Mouse (Mus musculus) neural tube, embryonic 15.5 days (tissue): ENCODE results near the gene Myo18b. TPM values are rescaled to one million over a fixed set of nuclear protein-coding genes. Genes with fewer than 3 reads are reported as not detected.

Experiments
- ATAC-seq: fragments of 200-750 bp; cut with Nextera tagmentation; 2 replicates; pipeline ENCODE4 v1.8.0; 2017; ENCODE audit warnings: mild to moderate bottlenecking, moderate TSS enrichment, moderate library complexity; ENCODE audit not compliant: low FRiP score
- H3K27ac ChIP-seq: fragments of 300-500 bp; sonication (generic); replicated peaks from 2 replicates; pipeline ENCODE4 v1.5.1; 2015; ENCODE audit warnings: mild to moderate bottlenecking, inconsistent platforms
- H3K27me3 ChIP-seq: fragments of 300-500 bp; sonication (generic); replicated peaks from 2 replicates; pipeline ENCODE4 v1.6.1; 2015; ENCODE audit warnings: inconsistent platforms
- H3K36me3 ChIP-seq: fragments of 300-500 bp; sonication (generic); 2 replicates; pipeline ENCODE4 v1.6.1; 2015; ENCODE audit warnings: inconsistent platforms
- H3K4me1 ChIP-seq: fragments of 300-500 bp; sonication (generic); 2 replicates; pipeline ENCODE4 v1.6.1; 2015; ENCODE audit warnings: inconsistent platforms
- H3K4me2 ChIP-seq: fragments of 300-500 bp; sonication (generic); 2 replicates; pipeline ENCODE4 v1.6.1; 2015; ENCODE audit warnings: inconsistent platforms, mild to moderate bottlenecking, moderate library complexity
- H3K4me3 ChIP-seq: fragments of 300-500 bp; sonication (generic); replicated peaks from 2 replicates; pipeline ENCODE4 v1.5.1; 2015; ENCODE audit warnings: mild to moderate bottlenecking, inconsistent platforms
- H3K9ac ChIP-seq: fragments of 300-500 bp; sonication (generic); replicated peaks from 2 replicates; pipeline ENCODE4 v1.6.1; 2015; ENCODE audit warnings: mild to moderate bottlenecking, inconsistent platforms
- H3K9me3 ChIP-seq: fragments of 300-500 bp; sonication (generic); replicated peaks from 2 replicates; pipeline ENCODE4 v1.6.1; 2016; ENCODE audit warnings: inconsistent platforms
- WGBS: fragments of 180-500 bp; shearing (Covaris S2); methylation state at CpG from one replicate; pipeline ENCODE4 v1.1.7; 2015; ENCODE audit warnings: mixed read lengths; 5-methylcytosine and 5-hydroxymethylcytosine counted together
- polyA plus RNA-seq: library from polyadenylated mRNA; unstranded; fragments of >200 nt; fragmentation: Nextera tagmentation; extraction: Ambion mirVana; gene quantifications from 2 replicates; pipeline ENCODE4 v1.2.1, GENCODE M21; 2015

The Myo18b gene
- polyA plus RNA-seq, 1 experiment from 2014 or later: 1.8 TPM

GRCm38 (mm10) chr5:112843676-112844257 is 52.4 kb downstream of the Myo18b start:
- Histone ChIP-seq H3K9ac (0 out of 2 replicates have a peak overlapping the region, but pooled peaks have one; percentile 20), H3K27me3 (no peaks in the 10 kb centered on the region), H3K9me3 (no peaks in the 10 kb centered on the region), H3K4me2 (no peak overlapping the region), H3K4me3 (no peak overlapping the region), H3K27ac (peak overlapping the region; percentile 55), H3K36me3 (no peaks in the 10 kb centered on the region), H3K4me1 (peaks cover 40% of the 10 kb centered on the region)
- ATAC-seq: peak; percentile 69
- 29% methylated on average over 6 of the region's 6 CpGs for WGBS

- Histone ChIP-seq H3K27ac (no peak overlapping the region), H3K4me1 (peaks cover 29% of the 10 kb centered on the region), H3K36me3 (no peaks in the 10 kb centered on the region), H3K9ac (no peak overlapping the region), H3K4me3 (no peak overlapping the region), H3K4me2 (no peak overlapping the region), H3K9me3 (no peaks in the 10 kb centered on the region), H3K27me3 (no peaks in the 10 kb centered on the region)
- ATAC-seq: no peak
- 90% methylated on average over 5 of the region's 5 CpGs for WGBS
Measured at GRCm38 (mm10) chr5:112842696-112843095, 53.5 kb downstream of the Myo18b start.

GRCm38 (mm10) chr5:112841850-112842249 is 54.3 kb downstream of the Myo18b start:
- Histone ChIP-seq H3K4me3 (no peak overlapping the region), H3K9me3 (no peaks in the 10 kb centered on the region), H3K27me3 (no peaks in the 10 kb centered on the region), H3K36me3 (no peaks in the 10 kb centered on the region), H3K9ac (no peak overlapping the region), H3K4me2 (no peak overlapping the region), H3K27ac (no peak overlapping the region), H3K4me1 (peaks cover 24% of the 10 kb centered on the region)
- no peak for ATAC-seq
- WGBS: 47% methylated on average over 6 of the region's 6 CpGs

GRCm38 (mm10) chr5:112834896-112835295 is 61.3 kb downstream of the Myo18b start:
- Histone ChIP-seq H3K4me3 (no peak overlapping the region), H3K27ac (no peak overlapping the region), H3K4me2 (no peak overlapping the region), H3K4me1 (peaks cover 18% of the 10 kb centered on the region), H3K9ac (no peak overlapping the region), H3K36me3 (no peaks in the 10 kb centered on the region), H3K27me3 (no peaks in the 10 kb centered on the region), H3K9me3 (no peaks in the 10 kb centered on the region)
- no peak for ATAC-seq

- Histone ChIP-seq H3K9ac (no peak overlapping the region), H3K9me3 (no peaks in the 10 kb centered on the region), H3K36me3 (no peaks in the 10 kb centered on the region), H3K27me3 (no peaks in the 10 kb centered on the region), H3K4me3 (no peak overlapping the region), H3K27ac (peak overlapping the region; percentile 60; the same call in 1 of the 2 replicates), H3K4me1 (peaks cover 18% of the 10 kb centered on the region), H3K4me2 (no peak overlapping the region)
- 31% methylated on average over 11 of the region's 11 CpGs for WGBS
- ATAC-seq: no peak
Measured at GRCm38 (mm10) chr5:112833866-112834265, 62.3 kb downstream of the Myo18b start.

GRCm38 (mm10) chr5:112825091-112825794 is 70.9 kb downstream of the Myo18b start:
- ATAC-seq: no peak
- 40% methylated on average over 12 of the region's 12 CpGs for WGBS

GRCm38 (mm10) chr5:112824376-112824775 is 71.8 kb downstream of the Myo18b start:
- H3K36me3 ChIP-seq: no peaks in the 10 kb centered on the region
- H3K9me3 ChIP-seq: no peaks in the 10 kb centered on the region
- H3K4me2 ChIP-seq: no peak overlapping the region
- no peak overlapping the region for H3K27ac ChIP-seq
- H3K4me3 ChIP-seq: no peak overlapping the region
- H3K9ac ChIP-seq: no peak overlapping the region
- WGBS: 40% methylated on average over 13 of the region's 13 CpGs
- ATAC-seq: no peak
- peaks cover 10% of the 10 kb centered on the region; the same call in 1 of the 2 replicates for H3K4me1 ChIP-seq
- H3K27me3 ChIP-seq: no peaks in the 10 kb centered on the region

More at GRCm38 (mm10) chr5:112825091-112825794, 70.9 kb downstream of the Myo18b start:
- Histone ChIP-seq H3K9ac (no peak overlapping the region), H3K27ac (no peak overlapping the region), H3K36me3 (no peaks in the 10 kb centered on the region), H3K9me3 (no peaks in the 10 kb centered on the region), H3K27me3 (no peaks in the 10 kb centered on the region), H3K4me1 (peaks cover 10% of the 10 kb centered on the region; the same call in 1 of the 2 replicates), H3K4me2 (no peak overlapping the region), H3K4me3 (no peak overlapping the region)

- H3K36me3 ChIP-seq: no peaks in the 10 kb centered on the region
- peaks cover 10% of the 10 kb centered on the region; the same call in 1 of the 2 replicates for H3K4me1 ChIP-seq
- no peaks in the 10 kb centered on the region for H3K27me3 ChIP-seq
- no peak overlapping the region for H3K4me3 ChIP-seq
- H3K9ac ChIP-seq: no peak overlapping the region
- no peak overlapping the region for H3K4me2 ChIP-seq
- H3K27ac ChIP-seq: no peak overlapping the region
- no peaks in the 10 kb centered on the region for H3K9me3 ChIP-seq
- WGBS: 69% methylated on average over 3 of the region's 3 CpGs
- ATAC-seq: no peak
Measured at GRCm38 (mm10) chr5:112822426-112822825, 73.7 kb downstream of the Myo18b start.

- 55% methylated on average over 7 of the region's 7 CpGs for WGBS
- no peak overlapping the region; the same call in 1 of the 2 replicates for H3K27ac ChIP-seq
- no peaks in the 10 kb centered on the region for H3K9me3 ChIP-seq
Measured at GRCm38 (mm10) chr5:112815051-112815450, 81.1 kb downstream of the Myo18b start.

GRCm38 (mm10) chr5:112807629-112808028 is 88.5 kb downstream of the Myo18b start:
- no peak overlapping the region for H3K4me3 ChIP-seq
- WGBS: 80% methylated on average over 4 of the region's 4 CpGs
- H3K9me3 ChIP-seq: no peaks in the 10 kb centered on the region
- no peaks in the 10 kb centered on the region for H3K27me3 ChIP-seq
- H3K27ac ChIP-seq: peak overlapping the region; percentile 54; the same call in 1 of the 2 replicates
- ATAC-seq: no peak
- H3K4me2 ChIP-seq: no peak overlapping the region
- no peaks in the 10 kb centered on the region for H3K36me3 ChIP-seq
- H3K4me1 ChIP-seq: no peaks in the 10 kb centered on the region
- H3K9ac ChIP-seq: no peak overlapping the region

More at GRCm38 (mm10) chr5:112815051-112815450, 81.1 kb downstream of the Myo18b start:
- H3K36me3 ChIP-seq: no peaks in the 10 kb centered on the region
- no peaks in the 10 kb centered on the region; the same call in 1 of the 2 replicates for H3K27me3 ChIP-seq
- H3K4me2 ChIP-seq: no peak overlapping the region
- H3K9ac ChIP-seq: no peak overlapping the region
- ATAC-seq: no peak
- no peak overlapping the region for H3K4me3 ChIP-seq
- H3K4me1 ChIP-seq: peaks cover 10% of the 10 kb centered on the region

- peaks cover 4% of the 10 kb centered on the region for H3K4me1 ChIP-seq
- no peaks in the 10 kb centered on the region for H3K36me3 ChIP-seq
- no peak overlapping the region for H3K9ac ChIP-seq
- H3K4me3 ChIP-seq: no peak overlapping the region
- no peaks in the 10 kb centered on the region for H3K27me3 ChIP-seq
- ATAC-seq: no peak
- H3K4me2 ChIP-seq: no peak overlapping the region
- H3K9me3 ChIP-seq: no peaks in the 10 kb centered on the region
- no peak overlapping the region; the same call in 1 of the 2 replicates for H3K27ac ChIP-seq
- 40% methylated on average over 7 of the region's 7 CpGs for WGBS
Measured at GRCm38 (mm10) chr5:112796086-112796485, 100.1 kb downstream of the Myo18b start.
